Mouse (Mus musculus) megakaryocyte, embryonic 14.5 days (primary cell): ENCODE measurements around the gene Psg21.
"Not testable (repeated sequence)": the region's sequence is repeated elsewhere in the genome, so short reads cannot be mapped to it uniquely, and the experiment has no call there.

Experiments used
- FLI1 ChIP-seq: IDR thresholded peaks from 2 replicates; pipeline ENCODE4 v1.6.1; 2012; ENCODE audit warnings: low read length, inconsistent platforms, mixed read lengths
- GATA1 ChIP-seq: IDR thresholded peaks from 3 replicates; pipeline ENCODE4 v1.6.1; 2012; ENCODE audit warnings: mixed read lengths, low read length, inconsistent platforms, borderline replicate concordance

GRCm38 (mm10) chr7:18656625-18657024, at the start of gene Psg21:
- TF ChIP-seq GATA1, FLI1: not testable (repeated sequence)
